Mouse (Mus musculus) heart, postnatal 14 days (tissue): ENCODE results near the gene Dapk2. TPM values are rescaled to one million over a fixed set of nuclear protein-coding genes. Genes with fewer than 3 reads are reported as not detected.
A peak's percentile ranks its signal among the peaks of the same experiment; 100 is the strongest.

ENCODE experiments used
- DNase-seq, 2 experiments: peaks; one replicate each; pipeline ENCODE4 v3.0.0; 2021 to 2022
- intact Hi-C: fragments of 180-260 bp; cut with DNase I; formaldehyde crosslinking; loops from one replicate; pipeline ENCODE4 v1.15.1; 2025
- total RNA-seq, 2 experiments: library from RNA; stranded (reverse); gene quantifications; 2 replicates each; pipeline ENCODE4 v1.2.3; 2021

The Dapk2 gene
- total RNA-seq, 2 experiments from 2014 or later, result 6.0 to 6.5 TPM

GRCm38 (mm10) chr9:66181826-66182678 is 24.0 kb downstream of the Dapk2 start:
- intact Hi-C loops, result no loop called here
- no peak for DNase-seq

- intact Hi-C loops, result no loop called here
- DNase-seq, result no peak
Observed at GRCm38 (mm10) chr9:66182679-66182993, 24.6 kb downstream of the Dapk2 start.

GRCm38 (mm10) chr9:66183023-66183422 is 25.0 kb downstream of the Dapk2 start:
- DNase-seq, result no peak
- intact Hi-C loops, result no loop called here

- no peak for DNase-seq
Observed at GRCm38 (mm10) chr9:66184572-66184971, 26.5 kb downstream of the Dapk2 start.

GRCm38 (mm10) chr9:66186426-66186825 is 28.4 kb downstream of the Dapk2 start:
- no peak for DNase-seq
- intact Hi-C loops, result no loop called here

More at GRCm38 (mm10) chr9:66184572-66184971, 26.5 kb downstream of the Dapk2 start:
- intact Hi-C loops, result no loop called here

GRCm38 (mm10) chr9:66189026-66189425 is 31.0 kb downstream of the Dapk2 start:
- DNase-seq, result no peak
- intact Hi-C loops, result no loop called here

GRCm38 (mm10) chr9:66194003-66194402 is 36.0 kb downstream of the Dapk2 start:
- no peak for DNase-seq
- intact Hi-C loops, result no loop called here

- intact Hi-C loops, result no loop called here
- DNase-seq, result no peak
Observed at GRCm38 (mm10) chr9:66196561-66196960, 38.5 kb downstream of the Dapk2 start.

- no peak for DNase-seq
- intact Hi-C loops, result no loop called here
Observed at GRCm38 (mm10) chr9:66198533-66198932, 40.5 kb downstream of the Dapk2 start.

GRCm38 (mm10) chr9:66199657-66200410 is 41.8 kb downstream of the Dapk2 start:
- intact Hi-C loops, result loop anchor here (5.0 kb wide), 1 partner anchor 43 kb away; the partner anchor contains the start of gene Dapk2
- no peak for DNase-seq

- intact Hi-C loops, result loop anchor here (5.0 kb wide), 1 partner anchor 43 kb away; the partner anchor contains the start of gene Dapk2
- DNase-seq, result no peak
Observed at GRCm38 (mm10) chr9:66200411-66200789, 42.4 kb downstream of the Dapk2 start.

- intact Hi-C loops, result loop anchor here (5.0 kb wide), 1 partner anchor 44 kb away; the partner anchor contains the start of gene Dapk2
- no peak for DNase-seq
Observed at GRCm38 (mm10) chr9:66201665-66202064, 43.6 kb downstream of the Dapk2 start.

GRCm38 (mm10) chr9:66202463-66202862 is 44.4 kb downstream of the Dapk2 start:
- intact Hi-C loops, result loop anchor here (5.0 kb wide), 1 partner anchor 45 kb away; the partner anchor contains the start of gene Dapk2
- no peak for DNase-seq

GRCm38 (mm10) chr9:66205702-66206101 is 47.7 kb downstream of the Dapk2 start:
- peak; percentile 19 to 22 for DNase-seq
- intact Hi-C loops, result no loop called here

GRCm38 (mm10) chr9:66206825-66207224 is 48.8 kb downstream of the Dapk2 start:
- intact Hi-C loops, result no loop called here
- DNase-seq, result peak; percentile 27 to 37

- intact Hi-C loops, result loop anchor here (5.0 kb wide), 1 partner anchor 141 kb away; the partner anchor contains the start of gene Herc1
- DNase-seq, result no peak
Observed at GRCm38 (mm10) chr9:66211420-66211819, 53.4 kb downstream of the Dapk2 start.

- DNase-seq, result no peak
- intact Hi-C loops, result loop anchor here (5.0 kb wide), 1 partner anchor 140 kb away; the partner anchor contains the start of gene Herc1
Observed at GRCm38 (mm10) chr9:66212088-66212487, 54.1 kb downstream of the Dapk2 start.

- no peak for DNase-seq
- intact Hi-C loops, result loop anchor here (5.0 kb wide), 1 partner anchor 139 kb away; the partner anchor contains the start of gene Herc1
Observed at GRCm38 (mm10) chr9:66212802-66213201, 54.8 kb downstream of the Dapk2 start.

- intact Hi-C loops, result loop anchor here (5.0 kb wide), 1 partner anchor 139 kb away; the partner anchor contains the start of gene Herc1
- DNase-seq, result peak; percentile 66 to 71
Observed at GRCm38 (mm10) chr9:66213386-66214032, 55.5 kb downstream of the Dapk2 start.

- intact Hi-C loops, result loop anchor here (5.0 kb wide), 1 partner anchor 62 kb away; no protein-coding TSS in a partner anchor
- DNase-seq, result no peak
Observed at GRCm38 (mm10) chr9:66215551-66215950, 57.5 kb downstream of the Dapk2 start.
